Mouse (Mus musculus): ENCODE results near the gene Sectm1b.
"Not testable (repeated sequence)": the region's sequence is repeated elsewhere in the genome, so short reads cannot be mapped to it uniquely, and the experiment has no call there.

Gene Sectm1b

DNA sequence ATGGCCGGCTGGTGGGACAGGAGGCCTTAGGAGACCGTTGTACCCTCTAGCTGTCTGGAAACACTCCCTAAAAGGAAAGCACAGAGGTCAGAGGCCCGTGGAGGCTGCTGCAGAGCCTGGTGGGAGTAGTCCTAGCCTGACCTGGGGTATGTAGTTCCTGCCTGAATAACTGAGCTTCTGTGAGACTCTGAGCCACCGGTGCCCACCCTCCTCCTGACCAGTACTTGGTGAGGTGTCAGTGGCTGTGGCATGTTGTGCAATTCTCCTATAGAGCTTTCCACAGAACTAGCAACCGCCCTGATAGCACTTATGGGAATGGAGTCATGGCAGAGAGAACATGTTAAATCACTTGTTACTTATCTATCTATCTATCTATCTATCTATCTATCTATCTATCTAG is 12.3 kb upstream of the Sectm1b start:
- in situ Hi-C loops (cut with MboI; ENCODE audit: unreplicated experiment in 2 of 2), result no loop called here

DNA sequence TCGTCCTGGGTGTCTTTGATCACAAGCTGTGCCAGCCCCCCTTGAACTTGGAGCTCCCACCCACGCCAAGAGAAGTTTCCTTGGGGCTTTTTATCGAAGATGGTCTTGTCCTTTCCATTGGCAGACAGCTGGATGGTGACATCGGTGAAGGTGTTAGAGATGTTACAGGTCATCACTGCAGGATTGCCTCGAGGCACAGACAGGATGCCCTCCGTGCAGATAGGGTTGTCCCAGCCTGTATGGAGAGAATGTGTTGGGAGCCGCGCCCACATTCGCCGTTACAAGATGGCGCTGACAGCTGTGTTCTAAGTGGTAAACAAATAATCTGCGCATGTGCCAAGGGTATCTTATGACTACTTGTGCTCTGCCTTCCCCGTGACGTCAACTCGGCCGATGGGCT is 6.3 kb upstream of the Sectm1b start:
- in situ Hi-C loops (cut with MboI; ENCODE audit: unreplicated experiment in 2 of 2), result not testable (repeated sequence)

DNA sequence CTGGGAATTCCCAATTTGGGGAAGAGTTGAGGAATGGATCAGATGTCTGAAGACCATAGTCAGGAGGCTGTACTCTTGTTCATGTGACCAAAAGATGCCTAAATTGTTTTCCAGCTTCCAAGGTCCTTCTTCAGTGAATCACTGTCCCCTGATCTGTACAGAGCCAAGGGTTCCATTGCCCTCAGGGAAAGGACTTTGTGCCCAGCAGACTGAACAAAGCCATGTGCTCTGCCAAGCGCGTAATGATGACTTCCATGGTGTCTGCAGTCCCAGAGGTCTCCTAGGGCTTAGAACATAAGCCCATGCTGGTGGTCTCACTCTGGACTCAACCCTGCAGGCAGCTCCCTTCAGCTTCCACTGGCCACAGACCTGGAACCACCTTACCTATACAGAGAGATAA is 4.5 kb upstream of the Sectm1b start:
- in situ Hi-C loops (cut with MboI; ENCODE audit: unreplicated experiment in 2 of 2), result no loop called here

DNA sequence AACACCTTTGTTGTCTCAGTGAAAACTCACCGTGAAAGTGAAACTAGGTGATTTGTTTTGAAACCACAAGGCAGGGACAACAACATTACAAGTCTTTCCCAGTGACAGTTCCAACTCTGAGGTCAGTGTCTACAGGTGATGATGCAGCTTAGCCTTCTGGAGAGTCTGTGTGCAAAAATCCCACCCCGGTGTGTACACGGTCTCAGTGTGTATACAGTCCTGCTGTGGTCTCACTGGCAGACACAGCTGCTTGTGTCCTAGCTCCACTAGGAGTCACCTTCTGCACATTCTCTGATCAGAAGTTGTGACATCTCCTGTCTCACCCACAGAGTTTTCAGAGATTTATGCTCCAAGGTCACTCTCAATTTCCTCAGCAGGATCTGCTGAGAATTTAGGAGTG is 828 bp upstream of the Sectm1b start:
- in situ Hi-C loops (cut with MboI; ENCODE audit: unreplicated experiment in 2 of 2), result no loop called here

DNA sequence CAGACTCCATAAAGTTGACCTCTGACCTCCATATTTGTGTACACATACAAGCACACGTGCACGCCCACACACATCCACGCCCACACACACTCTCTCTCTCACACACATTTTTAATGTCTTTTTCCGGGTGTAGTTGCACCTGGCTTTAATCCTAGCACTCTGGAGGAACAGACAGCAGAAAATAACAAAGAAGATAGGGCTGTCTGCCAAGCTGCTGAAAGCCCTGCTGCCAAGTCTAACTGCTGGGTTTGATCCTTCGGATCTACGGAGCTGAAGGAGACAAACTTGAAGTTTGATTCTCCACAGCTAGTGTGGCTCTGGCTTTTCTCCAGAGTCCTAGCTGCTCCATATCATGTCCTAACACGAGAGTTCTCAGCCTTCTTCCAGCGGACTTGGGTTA is 1.8 kb downstream of the Sectm1b start:
- in situ Hi-C loops (cut with MboI; ENCODE audit: unreplicated experiment in 2 of 2), result no loop called here

DNA sequence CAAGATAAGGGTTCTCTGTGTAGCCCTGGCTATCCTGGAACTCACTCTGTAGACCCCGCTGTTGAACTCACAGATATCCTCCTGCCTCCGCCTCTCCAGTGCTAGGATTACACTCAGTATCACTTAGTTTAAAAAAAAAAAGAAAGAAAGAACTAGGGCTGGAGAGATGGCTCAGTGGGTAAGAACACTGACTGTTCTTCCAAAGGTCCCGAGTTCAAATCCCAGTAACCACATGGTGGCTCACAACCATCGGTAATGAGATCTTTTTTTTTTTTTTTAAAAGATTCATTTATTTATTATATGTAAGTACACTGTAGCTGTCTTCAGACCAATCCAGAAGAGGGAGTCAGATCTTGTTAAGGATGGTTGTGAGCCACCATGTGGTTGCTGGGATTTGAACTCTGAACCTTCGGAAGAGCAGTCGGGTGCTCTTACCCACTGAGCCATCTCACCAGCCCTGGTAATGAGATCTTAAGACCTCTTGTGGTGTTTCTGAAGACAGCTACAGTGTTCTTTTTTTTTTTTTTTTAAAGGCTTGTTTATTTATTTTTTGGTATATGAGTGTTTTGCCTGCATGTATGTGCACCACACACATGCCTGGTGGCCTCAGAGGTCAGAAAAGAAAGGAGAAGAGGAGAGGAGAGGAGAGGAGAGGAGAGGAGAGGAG is 2.8 kb downstream of the Sectm1b start:
- in situ Hi-C loops (cut with MboI; ENCODE audit: unreplicated experiment in 2 of 2), result not testable (repeated sequence)

DNA sequence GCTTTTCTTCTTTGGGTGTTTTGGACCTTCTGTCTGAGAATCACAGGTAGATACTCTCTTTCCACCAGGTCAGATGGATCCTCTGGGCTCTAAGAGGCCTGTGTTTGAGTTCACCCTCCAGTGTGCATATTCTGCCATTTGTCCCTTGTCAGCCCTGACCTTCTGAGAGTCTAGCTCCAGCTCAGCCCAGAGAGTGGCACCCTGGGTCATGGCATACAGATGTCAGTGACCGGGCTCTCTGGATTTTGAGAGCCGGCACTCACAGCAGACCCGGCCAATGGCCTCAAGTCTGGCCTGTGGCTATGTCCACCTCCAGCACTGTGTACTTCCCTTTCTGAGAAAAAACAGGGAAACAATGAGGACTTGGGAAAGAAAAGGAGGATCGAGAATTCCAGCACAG is 3.9 kb downstream of the Sectm1b start:
- in situ Hi-C loops (cut with MboI; ENCODE audit: unreplicated experiment in 2 of 2), result no loop called here

DNA sequence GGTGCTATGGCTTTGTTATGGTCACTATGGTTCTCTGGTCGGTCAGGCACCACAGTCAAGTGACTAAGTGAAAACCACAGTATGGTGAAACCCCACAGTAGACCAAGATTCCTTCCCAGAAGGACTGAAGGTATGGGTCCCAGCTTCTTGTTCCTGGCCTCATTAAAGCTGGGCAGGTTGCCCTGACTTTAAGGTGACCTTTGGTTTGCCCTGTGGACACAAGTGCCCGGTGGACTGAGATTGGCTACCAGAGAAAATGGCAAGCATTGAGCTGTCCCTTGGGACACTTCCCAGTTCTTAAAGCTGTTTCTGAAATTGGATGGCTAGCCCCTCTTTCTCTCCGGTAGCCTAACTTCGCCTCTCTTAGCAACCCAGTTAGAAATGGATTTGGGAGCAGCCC is 4.4 kb downstream of the Sectm1b start:
- in situ Hi-C loops (cut with MboI; ENCODE audit: unreplicated experiment in 2 of 2), result no loop called here

DNA sequence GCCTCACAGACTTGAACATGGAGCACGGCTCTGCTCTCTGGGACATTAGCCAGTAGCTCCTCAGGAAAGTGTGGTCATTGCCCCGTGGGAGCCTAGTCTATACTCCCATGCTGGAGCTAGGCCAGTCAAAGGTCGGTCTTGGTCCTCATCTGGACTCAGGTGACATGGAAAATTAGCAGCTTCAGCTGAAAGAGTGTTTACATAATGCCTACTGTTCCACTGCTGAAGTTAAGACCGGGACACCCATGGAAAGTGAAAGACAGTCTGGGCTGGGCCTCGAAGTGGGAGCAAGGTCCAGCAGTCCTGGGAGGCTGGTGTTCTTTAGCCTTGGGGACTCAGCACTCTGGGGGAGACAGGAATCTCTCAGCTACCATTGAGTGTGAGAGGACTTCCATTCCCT is 5.2 kb downstream of the Sectm1b start:
- in situ Hi-C loops (cut with MboI; ENCODE audit: unreplicated experiment in 2 of 2), result no loop called here

DNA sequence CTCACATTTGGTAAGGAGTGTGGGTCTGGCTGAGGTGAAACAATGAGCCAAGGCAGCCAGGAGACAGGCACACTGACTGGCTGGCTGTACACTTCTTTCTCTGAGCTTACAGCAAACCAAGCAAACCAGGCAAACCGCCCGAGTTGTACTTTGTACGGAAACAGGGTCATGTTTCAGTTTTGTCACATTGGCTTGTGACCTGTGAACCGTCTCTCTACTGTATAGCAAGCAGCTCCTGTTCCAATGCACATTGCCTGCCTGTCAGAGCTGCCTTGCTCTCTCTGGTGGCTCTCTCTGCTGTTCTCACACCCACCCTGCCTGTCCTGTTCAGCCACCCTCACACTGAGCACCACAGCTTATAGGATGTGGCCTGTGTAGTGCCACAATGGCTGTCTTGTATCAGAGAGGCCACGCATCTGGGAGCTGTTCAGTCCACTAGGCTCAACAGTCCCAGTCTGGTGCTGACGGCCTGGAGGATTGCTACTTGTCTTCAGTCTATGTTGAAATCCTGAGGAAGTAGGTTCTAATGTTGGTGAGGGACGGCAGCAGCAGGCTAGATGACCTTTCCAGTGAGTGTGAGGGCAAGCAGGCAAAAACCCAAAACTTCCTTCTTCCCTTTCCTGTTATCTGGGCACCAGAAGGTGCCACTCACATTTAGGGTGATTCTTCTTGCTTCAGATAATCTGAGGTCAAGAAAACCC is 6.7 kb downstream of the Sectm1b start:
- in situ Hi-C loops (cut with MboI; ENCODE audit: unreplicated experiment in 2 of 2), result no loop called here

DNA sequence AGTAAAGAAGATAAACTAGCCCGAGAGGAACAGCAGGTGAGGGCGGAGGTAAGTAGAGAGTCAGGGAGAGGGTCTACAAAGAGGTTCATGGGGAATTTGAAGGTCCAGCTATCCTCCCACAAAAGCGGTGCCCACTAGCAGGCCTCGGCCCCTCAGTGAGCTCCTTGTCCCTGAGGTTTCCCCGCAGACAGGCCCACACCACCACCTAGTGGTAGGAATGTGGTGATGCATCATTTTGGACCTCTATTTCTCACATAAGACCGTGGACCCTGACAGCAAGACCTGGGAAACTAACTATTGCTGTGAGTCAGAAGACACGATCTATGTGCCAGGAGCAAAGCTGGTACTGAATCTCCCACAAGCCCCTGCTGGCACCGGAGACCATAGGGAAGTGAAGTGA is 9.8 kb downstream of the Sectm1b start:
- in situ Hi-C loops (cut with MboI; ENCODE audit: unreplicated experiment in 2 of 2), result no loop called here

DNA sequence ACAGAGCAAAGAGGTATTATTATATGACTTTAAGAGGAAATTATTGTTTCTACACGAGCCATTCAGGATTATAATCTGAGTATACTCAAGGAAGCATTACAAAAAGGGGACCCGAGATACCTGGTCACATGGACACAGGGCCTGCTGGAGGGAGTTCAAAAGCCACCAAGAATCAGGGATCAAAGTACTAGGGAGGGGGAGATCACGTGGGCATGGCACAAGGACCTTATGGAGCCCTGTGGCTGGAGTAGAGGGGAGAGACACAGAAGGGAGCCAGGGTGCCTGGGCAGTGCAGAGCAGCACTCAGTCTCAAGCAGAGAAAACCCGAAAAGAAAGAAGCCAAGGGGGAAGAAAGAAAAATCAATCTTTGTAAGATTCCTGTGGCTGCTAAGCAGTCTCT is 11.0 kb downstream of the Sectm1b start:
- in situ Hi-C loops (cut with MboI; ENCODE audit: unreplicated experiment in 2 of 2), result no loop called here

DNA sequence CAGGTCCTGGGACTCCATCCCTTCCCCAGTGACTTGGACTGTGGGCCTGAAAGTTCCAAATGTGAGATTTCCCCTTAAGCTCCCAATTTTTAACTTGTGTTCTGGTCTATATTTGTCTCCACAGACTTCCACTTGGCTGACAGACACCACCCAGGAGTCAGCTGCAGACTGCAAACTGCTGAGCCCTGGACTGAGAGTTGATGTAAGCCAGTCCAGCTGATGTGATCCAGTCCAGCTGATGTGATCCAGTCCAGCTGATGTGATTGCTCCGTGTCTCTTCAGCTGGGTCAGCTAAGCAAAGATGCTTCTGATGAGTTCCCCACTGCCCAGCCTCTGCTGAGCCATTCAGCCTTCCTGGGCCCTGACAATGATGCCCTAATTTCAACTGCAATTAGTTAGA is 11.6 kb downstream of the Sectm1b start:
- in situ Hi-C loops (cut with MboI; ENCODE audit: unreplicated experiment in 2 of 2), result no loop called here

DNA sequence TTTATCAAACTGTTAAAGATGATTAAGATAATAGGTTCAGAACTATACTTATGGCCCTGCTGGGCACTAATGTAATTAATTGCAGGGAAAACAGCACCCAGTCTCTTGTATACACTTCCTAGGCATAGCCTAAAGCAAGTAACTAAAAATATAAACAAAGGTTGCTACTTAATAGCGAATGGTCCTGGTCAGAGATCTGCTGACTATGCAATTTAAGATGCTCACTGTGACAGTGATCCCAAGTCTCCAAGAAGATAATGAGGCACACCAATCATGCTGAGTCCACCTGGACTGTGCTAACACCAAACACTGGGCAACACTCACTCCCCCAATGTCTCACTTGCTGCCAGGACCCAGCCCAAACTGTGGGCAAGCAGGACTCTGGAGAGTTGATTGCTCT is 13.5 kb downstream of the Sectm1b start:
- in situ Hi-C loops (cut with MboI; ENCODE audit: unreplicated experiment in 2 of 2), result no loop called here

DNA sequence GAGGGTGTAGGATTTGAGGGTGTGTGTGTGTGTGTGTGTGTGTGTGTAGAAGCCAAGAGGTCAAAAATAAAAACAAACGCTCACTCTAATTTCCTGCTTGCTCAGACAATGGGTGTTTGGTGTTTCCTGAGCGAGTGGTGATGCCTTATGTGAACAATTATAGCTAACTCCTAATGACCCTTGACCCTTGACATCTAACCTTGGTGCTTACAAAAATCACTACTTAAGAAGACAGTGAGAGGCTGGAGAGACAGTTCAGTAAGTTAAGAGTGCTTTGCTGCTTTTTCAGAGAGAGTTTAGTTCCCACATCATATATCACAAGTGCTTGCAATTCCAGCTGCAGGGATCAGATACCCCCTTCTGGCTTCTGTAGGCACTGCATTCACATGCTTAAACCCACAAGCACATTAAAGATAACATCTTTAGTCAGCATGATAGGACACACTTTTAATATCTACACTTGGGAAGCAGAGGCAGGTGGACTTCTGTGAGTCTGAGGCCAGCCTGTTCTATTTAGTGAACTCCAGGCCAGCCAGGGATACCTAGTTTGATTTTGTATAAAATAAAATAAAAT is 15.5 kb downstream of the Sectm1b start:
- in situ Hi-C loops (cut with MboI; ENCODE audit: unreplicated experiment in 2 of 2), result no loop called here

DNA sequence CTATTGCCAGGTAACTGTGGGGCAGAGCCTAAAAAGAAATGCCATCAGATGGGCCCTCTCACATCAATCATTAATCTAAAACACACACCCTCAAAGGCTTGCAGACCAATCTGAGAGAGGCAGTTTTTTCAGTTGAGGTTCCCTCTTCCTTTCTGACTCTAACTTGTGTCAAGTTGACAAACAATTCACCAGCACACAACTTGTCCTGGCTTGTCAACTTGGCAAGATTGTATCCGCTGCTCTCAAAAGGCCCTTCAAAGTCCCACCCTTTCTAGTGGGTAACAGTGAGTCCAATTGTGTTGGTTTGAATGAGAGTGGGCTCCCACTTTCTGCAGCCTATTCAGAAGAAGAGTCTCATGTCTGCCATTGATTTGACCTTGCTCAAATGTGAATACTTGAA is 18.1 kb downstream of the Sectm1b start:
- in situ Hi-C loops (cut with MboI; ENCODE audit: unreplicated experiment in 2 of 2), result no loop called here

DNA sequence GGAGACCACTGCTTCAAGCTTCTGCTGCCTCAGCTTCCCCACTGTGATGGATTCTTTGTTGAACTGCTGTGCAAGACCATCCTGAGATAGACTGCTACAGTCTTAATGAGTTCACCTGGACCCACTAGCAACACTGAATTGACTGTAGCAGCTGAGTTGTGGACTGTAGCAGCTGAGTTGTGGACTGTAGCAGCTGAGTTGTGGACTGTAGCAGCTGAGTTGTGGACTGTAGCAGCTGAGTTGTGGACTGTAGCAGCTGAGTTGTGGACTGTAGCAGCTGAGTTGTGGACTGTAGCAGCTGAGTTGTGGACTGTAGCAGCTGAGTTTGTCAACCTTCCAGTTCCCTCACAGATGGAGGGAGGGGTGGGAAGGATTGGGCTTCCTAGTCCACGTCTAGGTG is 20.3 kb downstream of the Sectm1b start:
- in situ Hi-C loops (cut with MboI; ENCODE audit: unreplicated experiment in 2 of 2), result loop anchor here in 1 of 2 experiments (5.0 kb wide), 1 partner anchor 321 kb away; the partner anchor contains the start of gene Rac3

DNA sequence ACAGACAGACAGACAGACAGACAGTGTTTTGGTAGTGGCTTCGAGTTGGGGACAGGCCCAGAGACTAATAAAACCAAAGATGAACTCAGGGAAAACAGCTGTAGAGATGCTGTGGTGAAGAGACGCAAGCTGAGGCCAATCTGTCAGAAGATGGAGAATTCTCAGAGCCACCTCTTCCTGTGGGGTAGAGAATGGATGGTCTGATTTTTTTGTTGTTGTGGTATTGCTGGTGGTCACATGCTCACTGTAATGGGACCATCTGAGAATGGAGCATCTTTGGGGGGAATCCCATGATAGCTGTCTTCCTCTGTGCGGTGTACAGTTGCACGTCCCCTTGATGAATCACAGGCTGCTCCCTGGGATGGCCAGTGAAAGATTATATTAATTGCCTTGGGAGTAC is 20.9 kb downstream of the Sectm1b start:
- in situ Hi-C loops (cut with MboI; ENCODE audit: unreplicated experiment in 2 of 2), result loop anchor here in 1 of 2 experiments (5.0 kb wide), 1 partner anchor 320 kb away; the partner anchor contains the start of gene Rac3

DNA sequence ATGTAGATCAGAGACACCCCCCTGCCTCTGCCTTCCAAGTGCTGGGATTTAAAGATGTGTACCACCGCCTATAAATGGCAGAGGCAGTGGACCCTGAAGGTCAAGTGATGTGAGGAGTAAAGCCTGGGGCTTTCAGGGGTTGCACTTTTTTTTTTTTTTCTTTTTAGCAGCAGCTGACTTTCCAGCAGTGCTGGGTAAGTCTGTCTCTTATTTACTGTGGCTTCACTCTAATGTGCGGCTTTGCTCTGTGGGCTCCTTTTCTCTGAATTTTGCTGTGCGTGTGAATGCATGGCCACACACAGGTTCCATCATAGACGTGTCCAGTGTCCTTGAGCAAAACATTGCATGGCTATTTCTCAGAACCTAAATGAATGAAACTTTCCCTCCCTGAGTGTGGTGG is 21.7 kb downstream of the Sectm1b start:
- in situ Hi-C loops (cut with MboI; ENCODE audit: unreplicated experiment in 2 of 2), result loop anchor here in 1 of 2 experiments (5.0 kb wide), 1 partner anchor 319 kb away; the partner anchor contains the start of gene Rac3

DNA sequence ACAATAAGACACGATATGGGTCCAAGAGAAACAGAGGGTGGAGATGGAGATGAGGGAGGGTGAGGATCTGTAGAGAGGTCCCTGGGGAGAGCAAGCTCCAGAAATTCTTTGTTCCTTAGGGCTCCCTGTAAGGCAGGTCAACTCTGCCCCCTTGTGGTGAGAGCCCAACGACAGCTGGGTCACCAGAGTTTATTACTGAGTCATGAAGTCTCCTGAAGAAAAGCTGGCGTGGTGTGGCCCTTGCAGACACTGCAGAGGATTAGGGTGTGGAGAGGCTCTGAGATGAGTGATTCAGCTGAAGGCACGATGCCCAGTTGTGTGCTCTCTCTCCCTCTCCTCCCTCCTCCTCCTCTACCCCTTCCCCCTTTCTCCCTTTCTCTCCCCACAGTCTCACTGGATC is 22.2 kb downstream of the Sectm1b start:
- in situ Hi-C loops (cut with MboI; ENCODE audit: unreplicated experiment in 2 of 2), result loop anchor here in 1 of 2 experiments (5.0 kb wide), 1 partner anchor 319 kb away; the partner anchor contains the start of gene Rac3

DNA sequence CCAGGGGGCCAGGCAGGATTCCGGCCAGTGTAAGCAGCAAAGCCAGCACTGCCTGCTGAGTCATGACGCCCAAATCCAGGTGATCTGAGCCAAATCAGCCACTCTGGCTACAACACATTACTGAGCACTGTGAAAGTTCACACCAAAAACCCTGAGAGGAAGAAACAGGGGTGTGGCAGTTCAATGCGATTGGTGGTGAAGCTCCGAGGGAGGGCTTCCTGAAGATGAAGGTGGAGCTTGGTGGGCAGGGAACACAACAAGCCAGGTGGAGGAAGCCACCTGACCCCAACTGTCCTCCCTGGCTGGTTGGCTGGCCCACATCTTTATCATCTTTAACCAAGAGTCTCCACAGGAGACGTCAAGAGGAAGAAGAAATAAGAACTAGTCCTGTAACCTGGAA is 24.1 kb downstream of the Sectm1b start, which contains the start of gene Cd7:
TSS of gene Cd7 (minus strand) at position 117 of the 400 bp plus-strand sequence.
- in situ Hi-C loops (cut with MboI; ENCODE audit: unreplicated experiment in 2 of 2), result loop anchor here in 1 of 2 experiments (5.0 kb wide), 1 partner anchor 317 kb away; the partner anchor contains the start of gene Rac3

Data from v-Abl transformed pro-B cells (cell line).